Mouse (Mus musculus): ENCODE results near the gene 1700042G07Rik. TPM values are rescaled to one million over a fixed set of nuclear protein-coding genes. Genes with fewer than 3 reads are reported as not detected.
A peak's percentile ranks its signal among the peaks of the same experiment; 100 is the strongest.

The 1700042G07Rik gene
- polyA plus RNA-seq, 1 experiment = not detected

DNA sequence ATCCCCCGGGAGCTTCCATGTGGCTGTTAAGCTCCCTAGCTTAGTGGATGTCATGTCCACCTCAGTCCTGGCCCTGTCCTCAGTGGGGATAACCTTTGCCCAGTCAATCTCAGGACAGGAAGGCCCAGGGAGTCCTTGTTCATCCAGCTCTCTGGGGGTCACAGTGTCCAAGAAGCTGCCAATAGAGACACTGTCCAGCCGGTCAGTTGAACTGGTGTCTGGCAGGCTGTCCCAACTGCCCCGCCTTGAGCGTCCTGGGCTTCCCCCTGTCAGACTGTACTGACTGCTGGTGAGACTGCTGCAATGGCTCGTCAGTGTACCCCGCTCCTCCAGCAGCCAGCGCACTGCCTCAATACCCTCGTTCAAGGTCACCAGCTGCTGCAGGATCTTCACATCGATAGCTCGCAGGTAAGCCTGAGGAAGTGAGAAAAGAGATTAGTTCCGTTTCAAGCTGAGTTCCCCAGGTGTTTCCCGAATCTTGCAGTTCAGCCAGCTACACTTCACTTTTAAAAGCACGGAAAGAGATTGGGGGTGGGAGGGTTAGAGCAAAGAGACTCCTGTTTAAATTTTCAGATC is 35.7 kb upstream of the 1700042G07Rik start:
- no peaks in the 10 kb centered on the region; the same call in 1 of the 2 replicates for H3K4me1 ChIP-seq (replicated peaks; ENCODE audit: control insufficient read depth, insufficient read depth, low read length)
- 76% methylated on average over 13 of the region's 13 CpGs for WGBS
- H3K27ac ChIP-seq (ENCODE audit: control insufficient read depth, insufficient read depth, low read length) = no peak overlapping the region
- no peak overlapping the region for H3K4me3 ChIP-seq (ENCODE audit: control insufficient read depth, insufficient read depth, low read length)
- TF ChIP-seq POLR2A (IDR thresholded peaks at IDR 0.05; ENCODE audit: control insufficient read depth, extremely low read depth, insufficient read depth, low read length, poor library complexity) (no peak), CTCF (IDR thresholded peaks at IDR 0.05; ENCODE audit: borderline replicate concordance, control insufficient read depth, extremely low read depth, insufficient read depth, low read length, poor library complexity) (no peak)
- H3K36me3 ChIP-seq (ENCODE audit: control insufficient read depth, insufficient read depth, low read length) = no peaks in the 10 kb centered on the region
- H3K27me3 ChIP-seq (ENCODE audit: control insufficient read depth, insufficient read depth, low read length) = no peaks in the 10 kb centered on the region; the same call in 1 of the 2 replicates
- DNase-seq = no peak

DNA sequence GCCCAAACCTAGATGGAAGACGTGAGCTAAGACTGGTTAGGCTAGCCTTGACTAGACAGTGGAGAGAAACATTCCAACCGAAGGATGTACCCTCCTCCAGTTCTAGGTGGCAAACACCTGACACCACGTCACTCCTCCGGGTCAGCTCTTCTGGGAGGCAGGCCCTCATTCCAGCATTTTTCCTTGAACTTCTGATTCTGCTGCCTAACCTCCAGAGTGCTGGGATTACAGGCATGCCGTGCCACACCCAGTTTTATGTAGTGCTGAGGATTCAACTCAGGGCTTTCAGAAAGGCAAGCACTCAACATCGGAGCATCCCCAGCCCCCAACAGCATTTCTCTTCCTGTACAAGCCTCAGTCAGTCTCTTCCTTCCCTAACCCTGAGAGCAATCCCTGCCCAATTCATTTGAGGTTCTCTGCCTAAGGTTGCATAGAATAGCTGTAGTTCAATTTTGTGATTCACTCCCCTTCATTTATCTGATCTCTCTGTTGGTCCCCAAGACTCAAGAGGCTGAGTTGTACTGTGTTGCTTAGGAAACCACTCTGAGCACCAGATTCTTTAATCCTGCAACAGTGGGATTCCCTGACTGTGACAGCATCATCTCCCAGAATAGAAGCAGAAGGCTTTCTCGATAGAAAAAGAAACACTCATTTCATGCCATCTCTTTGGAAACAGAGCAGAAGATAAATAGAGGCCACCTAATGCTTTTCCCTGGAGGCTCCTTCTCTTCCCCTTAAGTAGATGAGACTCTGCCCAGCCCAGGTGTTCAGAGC is 32.2 kb upstream of the 1700042G07Rik start:
- H3K36me3 ChIP-seq (ENCODE audit: control insufficient read depth, insufficient read depth, low read length) = no peaks in the 10 kb centered on the region
- DNase-seq = no peak
- H3K27me3 ChIP-seq (ENCODE audit: control insufficient read depth, insufficient read depth, low read length) = no peaks in the 10 kb centered on the region; the same call in 1 of the 2 replicates
- no peak overlapping the region for H3K4me3 ChIP-seq (ENCODE audit: control insufficient read depth, insufficient read depth, low read length)
- TF ChIP-seq CTCF (IDR thresholded peaks at IDR 0.05; ENCODE audit: borderline replicate concordance, control insufficient read depth, extremely low read depth, insufficient read depth, low read length, poor library complexity) (no peak), POLR2A (IDR thresholded peaks at IDR 0.05; ENCODE audit: control insufficient read depth, extremely low read depth, insufficient read depth, low read length, poor library complexity) (no peak)
- 91% methylated on average over 7 of the region's 7 CpGs for WGBS
- H3K4me1 ChIP-seq (replicated peaks; ENCODE audit: control insufficient read depth, insufficient read depth, low read length) = peaks cover 10% of the 10 kb centered on the region
- no peak overlapping the region for H3K27ac ChIP-seq (ENCODE audit: control insufficient read depth, insufficient read depth, low read length)

DNA sequence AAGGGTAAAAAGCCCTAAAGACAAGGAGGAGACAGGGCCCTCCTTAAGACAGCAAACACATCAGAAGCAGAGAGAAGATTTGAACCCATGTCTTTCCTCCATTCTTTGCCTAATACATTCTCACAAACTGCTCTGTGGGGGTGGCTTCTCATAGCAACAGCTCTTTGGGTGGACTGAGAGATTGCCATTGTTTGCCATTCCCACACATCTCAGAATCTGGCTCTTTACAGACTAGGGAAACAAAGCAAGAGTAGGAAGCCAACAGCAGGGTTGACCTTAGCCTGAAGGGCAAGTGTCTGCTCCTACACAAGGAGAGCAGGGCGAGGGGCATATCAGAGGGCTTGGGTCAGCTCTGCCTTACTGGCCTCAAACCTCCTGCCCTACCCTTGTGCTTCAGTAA is 31.4 kb upstream of the 1700042G07Rik start:
- H3K4me1 ChIP-seq (replicated peaks; ENCODE audit: control insufficient read depth, insufficient read depth, low read length) = peaks cover 10% of the 10 kb centered on the region
- H3K4me3 ChIP-seq (ENCODE audit: control insufficient read depth, insufficient read depth, low read length) = no peak overlapping the region
- H3K27me3 ChIP-seq (ENCODE audit: control insufficient read depth, insufficient read depth, low read length) = no peaks in the 10 kb centered on the region; the same call in 1 of the 2 replicates
- H3K27ac ChIP-seq (ENCODE audit: control insufficient read depth, insufficient read depth, low read length) = no peak overlapping the region
- H3K36me3 ChIP-seq (ENCODE audit: control insufficient read depth, insufficient read depth, low read length) = no peaks in the 10 kb centered on the region
- no peak for TF ChIP-seq CTCF (IDR thresholded peaks at IDR 0.05; ENCODE audit: borderline replicate concordance, control insufficient read depth, extremely low read depth, insufficient read depth, low read length, poor library complexity)
- no peak for TF ChIP-seq POLR2A (IDR thresholded peaks at IDR 0.05; ENCODE audit: control insufficient read depth, extremely low read depth, insufficient read depth, low read length, poor library complexity)
- 97% methylated on average over 1 of the region's 1 CpGs for WGBS
- DNase-seq = no peak

DNA sequence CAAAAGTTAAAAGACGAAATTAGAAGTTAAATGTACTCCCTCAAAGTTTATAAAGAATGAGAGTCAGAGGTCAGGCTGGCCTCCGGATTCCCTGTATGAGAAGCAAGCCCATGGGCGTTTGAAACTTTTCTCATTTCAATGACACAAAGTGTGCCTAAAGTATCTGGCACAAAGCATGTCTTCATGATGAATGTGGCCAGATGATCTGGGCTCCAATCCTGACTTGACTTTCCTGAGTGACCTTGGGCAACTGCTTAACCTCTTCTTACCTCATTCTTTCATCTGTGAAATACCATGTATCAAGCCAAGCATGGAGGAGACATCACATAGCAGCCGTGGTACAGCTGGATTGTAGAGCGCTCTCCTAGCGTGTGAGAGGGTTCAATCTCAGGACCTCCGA is 30.9 kb upstream of the 1700042G07Rik start:
- H3K4me1 ChIP-seq (replicated peaks; ENCODE audit: control insufficient read depth, insufficient read depth, low read length) = peaks cover 10% of the 10 kb centered on the region
- no peaks in the 10 kb centered on the region; the same call in 1 of the 2 replicates for H3K27me3 ChIP-seq (ENCODE audit: control insufficient read depth, insufficient read depth, low read length)
- H3K27ac ChIP-seq (ENCODE audit: control insufficient read depth, insufficient read depth, low read length) = no peak overlapping the region
- H3K36me3 ChIP-seq (ENCODE audit: control insufficient read depth, insufficient read depth, low read length) = no peaks in the 10 kb centered on the region
- 92% methylated on average over 7 of the region's 7 CpGs for WGBS
- TF ChIP-seq CTCF (IDR thresholded peaks at IDR 0.05; ENCODE audit: borderline replicate concordance, control insufficient read depth, extremely low read depth, insufficient read depth, low read length, poor library complexity) (no peak), POLR2A (IDR thresholded peaks at IDR 0.05; ENCODE audit: control insufficient read depth, extremely low read depth, insufficient read depth, low read length, poor library complexity) (no peak)
- no peak overlapping the region for H3K4me3 ChIP-seq (ENCODE audit: control insufficient read depth, insufficient read depth, low read length)
- no peak for DNase-seq

DNA sequence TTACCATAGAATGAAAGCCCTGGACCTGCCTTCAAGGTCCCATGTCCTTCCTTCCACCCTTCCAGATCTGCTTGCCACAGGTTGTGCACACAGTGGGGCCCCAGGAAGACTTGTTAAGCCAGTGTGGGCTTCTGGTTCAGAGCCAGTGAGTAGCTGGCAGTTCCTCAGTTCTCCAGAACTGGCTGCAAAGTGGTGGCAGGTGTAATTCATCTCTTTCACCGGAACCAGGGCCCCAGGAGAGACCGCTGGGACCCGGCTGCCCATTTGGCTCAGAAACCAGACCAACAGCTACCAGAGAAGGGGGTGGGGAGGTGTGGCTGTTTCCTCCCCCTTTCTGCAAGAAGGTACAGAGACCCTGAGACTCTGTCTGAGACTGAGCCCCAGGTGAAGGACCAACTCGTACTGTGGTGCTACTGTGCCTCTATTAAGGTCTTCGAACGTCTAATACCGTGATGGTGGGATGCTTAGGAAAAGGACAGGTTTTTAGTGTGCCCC is 29.8 kb upstream of the 1700042G07Rik start:
- Histone ChIP-seq H3K4me3 (ENCODE audit: control insufficient read depth, insufficient read depth, low read length) (no peak overlapping the region), H3K27me3 (ENCODE audit: control insufficient read depth, insufficient read depth, low read length) (no peaks in the 10 kb centered on the region; the same call in 1 of the 2 replicates), H3K4me1 (replicated peaks; ENCODE audit: control insufficient read depth, insufficient read depth, low read length) (peaks cover 10% of the 10 kb centered on the region), H3K27ac (ENCODE audit: control insufficient read depth, insufficient read depth, low read length) (no peak overlapping the region), H3K36me3 (ENCODE audit: control insufficient read depth, insufficient read depth, low read length) (no peaks in the 10 kb centered on the region)
- DNase-seq = no peak
- TF ChIP-seq POLR2A (IDR thresholded peaks at IDR 0.05; ENCODE audit: control insufficient read depth, extremely low read depth, insufficient read depth, low read length, poor library complexity) = no peak
- TF ChIP-seq CTCF (IDR thresholded peaks at IDR 0.05; ENCODE audit: borderline replicate concordance, control insufficient read depth, extremely low read depth, insufficient read depth, low read length, poor library complexity) = no peak
- WGBS = 11% methylated on average over 7 of the region's 7 CpGs

DNA sequence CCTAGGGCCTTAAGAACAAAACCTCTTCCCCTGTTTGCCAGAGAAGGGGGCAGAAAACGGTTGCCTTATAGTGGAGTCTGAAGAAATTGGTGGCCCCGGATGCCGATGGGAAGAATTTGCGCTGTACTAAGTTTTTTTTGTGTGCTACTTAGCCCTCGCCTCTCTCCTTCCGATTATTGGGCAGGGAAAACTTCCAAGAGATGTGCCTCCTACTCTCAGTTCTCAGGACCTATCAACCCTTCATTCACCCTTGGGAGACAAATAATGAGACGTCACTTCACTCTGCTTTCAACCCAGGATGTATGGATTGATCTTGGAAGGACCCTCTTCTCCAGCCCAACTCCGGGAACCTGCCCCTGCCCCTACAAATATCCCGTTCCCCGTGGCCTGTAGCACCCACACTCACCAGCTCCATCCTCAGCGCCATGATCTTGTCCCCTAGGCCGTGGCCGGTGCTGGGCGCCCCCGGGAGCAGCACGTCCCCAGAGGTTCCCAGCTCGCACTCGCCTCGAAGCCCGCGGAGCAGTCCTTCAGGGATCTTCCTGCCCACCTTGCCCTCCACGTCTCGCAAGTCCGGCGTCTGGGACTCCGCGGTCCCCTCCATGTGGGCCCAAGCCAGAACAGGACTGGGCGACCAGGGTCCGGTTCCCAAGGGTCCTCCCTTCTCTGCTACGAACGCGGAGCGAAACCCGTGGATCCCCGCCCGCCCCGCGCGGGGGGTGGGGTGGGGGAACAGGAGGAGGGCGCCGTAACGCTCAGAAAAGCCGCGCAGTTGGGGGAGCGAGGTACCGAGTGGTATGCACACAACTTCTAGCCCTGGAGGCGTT is 29.1 kb upstream of the 1700042G07Rik start:
- 2% methylated on average over 47 of the region's 47 CpGs for WGBS
- peak; percentile 65 for DNase-seq
- H3K36me3 ChIP-seq (ENCODE audit: control insufficient read depth, insufficient read depth, low read length) = no peaks in the 10 kb centered on the region

More for the DNA sequence above, 29.1 kb upstream of the 1700042G07Rik start:
- Histone ChIP-seq H3K27me3 (ENCODE audit: control insufficient read depth, insufficient read depth, low read length) (no peaks in the 10 kb centered on the region; the same call in 1 of the 2 replicates), H3K4me3 (ENCODE audit: control insufficient read depth, insufficient read depth, low read length) (peak overlapping the region; percentile 64), H3K4me1 (replicated peaks; ENCODE audit: control insufficient read depth, insufficient read depth, low read length) (peaks cover 10% of the 10 kb centered on the region), H3K27ac (ENCODE audit: control insufficient read depth, insufficient read depth, low read length) (no peak overlapping the region)
- TF ChIP-seq CTCF (IDR thresholded peaks at IDR 0.05; ENCODE audit: borderline replicate concordance, control insufficient read depth, extremely low read depth, insufficient read depth, low read length, poor library complexity) = 0 out of 2 replicates have a peak, but pooled peaks have one; percentile 34
- TF ChIP-seq POLR2A (IDR thresholded peaks at IDR 0.05; ENCODE audit: control insufficient read depth, extremely low read depth, insufficient read depth, low read length, poor library complexity) = no peak

Data from thymus, adult 2 months (tissue).